Comparison of ENCODE assay signal across 10 mouse cellular contexts in the genomic region with DNA sequence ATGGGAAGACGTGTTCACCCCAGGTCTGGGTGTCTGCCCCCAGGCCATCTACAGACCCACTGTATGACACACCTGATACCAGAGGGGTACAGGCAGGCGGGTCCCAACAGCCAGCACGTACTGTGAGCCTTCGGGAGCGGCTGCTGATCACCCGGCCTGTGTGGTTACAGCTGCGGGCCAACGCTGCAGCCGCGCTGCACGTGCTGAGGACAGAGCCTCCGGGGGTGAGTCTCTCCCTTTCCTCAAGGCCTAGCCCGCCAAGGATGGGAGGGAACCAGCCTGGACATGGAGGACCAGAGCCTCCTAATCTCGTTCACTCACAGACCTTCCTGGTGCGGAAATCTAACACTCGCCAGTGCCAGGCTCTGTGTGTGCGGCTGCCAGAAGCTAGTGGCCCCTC. TPM values are rescaled to one million over a fixed set of nuclear protein-coding genes. Genes with fewer than 3 reads are reported as not detected.
DNase-seq lines count a peak whose midpoint lies in the region; ATAC-seq lines count a peak whose summit lies in the region.
"Had no signal": no experiment of that assay in that cellular context is flagged by ENCODE, and none has a peak within 500 bp of the region (broad histone marks: within the 10 kb centered on the region; RNA-seq: fewer than 3 reads in every experiment).

No protein-coding gene starts in this region.

- peak overlapping the region; percentile 23; the same call in 1 of the 2 replicates for H3K9ac ChIP-seq in forebrain, embryonic 13.5 days
- peak overlapping the region; percentile 64 for H3K9ac ChIP-seq in stomach, embryonic 16.5 days (ENCODE audit: low read length)

- peaks cover 48% of the 10 kb centered on the region for H3K27me3 ChIP-seq in forebrain, embryonic 13.5 days
- H3K27me3 ChIP-seq in stomach, embryonic 16.5 days (ENCODE audit: control insufficient read depth, insufficient read depth, low read length), result peaks cover 10% of the 10 kb centered on the region
- H3K27me3 ChIP-seq: CH12.LX had no signal

- no peaks in the 10 kb centered on the region for H3K9me3 ChIP-seq in forebrain, embryonic 13.5 days (replicated peaks)
- H3K9me3 ChIP-seq in stomach, embryonic 16.5 days (replicated peaks; ENCODE audit: control insufficient read depth, low read length), result no peaks in the 10 kb centered on the region

- H3K27ac ChIP-seq in forebrain, embryonic 13.5 days, result peak overlapping the region; percentile 26; the same call in 1 of the 2 replicates
- H3K27ac ChIP-seq in stomach, embryonic 16.5 days (ENCODE audit: low read length), result peak overlapping the region; percentile 51

- peak overlapping the region; percentile 17; the same call in 1 of the 2 replicates for H3K4me2 ChIP-seq in forebrain, embryonic 13.5 days
- peak overlapping the region; percentile 58 for H3K4me2 ChIP-seq in stomach, embryonic 16.5 days (ENCODE audit: low read depth, low read length)

- no peak overlapping the region for H3K4me3 ChIP-seq in forebrain, embryonic 13.5 days
- H3K4me3 ChIP-seq in stomach, embryonic 16.5 days (replicated peaks; ENCODE audit: low read length), result peak overlapping the region; percentile 45
- H3K4me3 ChIP-seq: erythroblast, embryonic 14.5 days had no signal

- H3K36me3 ChIP-seq in forebrain, embryonic 13.5 days (ENCODE audit: poor library complexity, severe bottlenecking), result peaks cover 39% of the 10 kb centered on the region
- H3K36me3 ChIP-seq in stomach, embryonic 16.5 days (ENCODE audit: control insufficient read depth, insufficient read depth, low read length), result 0 out of 2 replicates have a peak, but pooled peaks cover 3% of the 10 kb centered on the region

- WGBS in forebrain, embryonic 13.5 days, result 4% methylated on average over 17 of the region's 17 CpGs
- 12% methylated on average over 17 of the region's 17 CpGs for WGBS in stomach, embryonic 16.5 days

- H3K4me1 ChIP-seq in forebrain, embryonic 13.5 days, result peaks cover 11% of the 10 kb centered on the region
- peaks cover 19% of the 10 kb centered on the region for H3K4me1 ChIP-seq in stomach, embryonic 16.5 days (ENCODE audit: control insufficient read depth, insufficient read depth, low read length)

- peak; percentile 55 for DNase-seq in cerebellum, adult 9-11 months
- DNase-seq in cerebellum, adult 11-12 months, result no peak
- DNase-seq in 3T3-L1 (ENCODE audit: low read depth, low spot score) (peak; percentile 64), liver (peak; percentile 17)
- no peak for DNase-seq in thymus, postnatal 14 days
- DNase-seq in layer of hippocampus, postnatal 36 days, result no peak

- ATAC-seq in forebrain, embryonic 13.5 days, result no peak; the same call in 1 of the 2 replicates
- peak; percentile 52; the same call in 1 of the 2 replicates for ATAC-seq in stomach, embryonic 16.5 days (ENCODE audit: insufficient read depth, low FRiP score)

RNA-seq across cellular contexts. Expression of a gene that starts 0.8 kb away (rescaled TPM):
- 0.62 and 0.78 TPM in 2 replicates for polyA plus RNA-seq in forebrain, embryonic 13.5 days (2015; fragmentation: Nextera tagmentation; extraction: Ambion mirVana)
- 4.5 and 4.9 TPM in 2 replicates for polyA plus RNA-seq in stomach, embryonic 16.5 days (2015; fragmentation: Nextera tagmentation; extraction: Ambion mirVana)
- 100 to 1,000 TPM; 111 to 113 TPM for total RNA-seq in layer of hippocampus, postnatal 36 days (2021)

RNA-seq across cellular contexts. Expression of a gene that starts 9.9 kb away (rescaled TPM):
- polyA plus RNA-seq in forebrain, embryonic 13.5 days (2015; fragmentation: Nextera tagmentation; extraction: Ambion mirVana), result 56.0 and 63.2 TPM in 2 replicates
- polyA plus RNA-seq in stomach, embryonic 16.5 days (2015; fragmentation: Nextera tagmentation; extraction: Ambion mirVana), result 39.8 and 43.9 TPM in 2 replicates
- total RNA-seq in layer of hippocampus, postnatal 36 days (2021), result 10 to 100 TPM; 20.2 to 20.8 TPM

RNA-seq across cellular contexts. Expression of a gene that starts 12.3 kb away (rescaled TPM):
- polyA plus RNA-seq in forebrain, embryonic 13.5 days (2015; fragmentation: Nextera tagmentation; extraction: Ambion mirVana), result 3.2 and 3.4 TPM in 2 replicates
- 0.99 and 1.3 TPM in 2 replicates for polyA plus RNA-seq in stomach, embryonic 16.5 days (2015; fragmentation: Nextera tagmentation; extraction: Ambion mirVana)
- 1 to 10 TPM; 4.5 to 5.0 TPM for total RNA-seq in layer of hippocampus, postnatal 36 days (2021)

RNA-seq across cellular contexts. Expression of a gene that starts 12.4 kb away (rescaled TPM):
- polyA plus RNA-seq in forebrain, embryonic 13.5 days (2015; fragmentation: Nextera tagmentation; extraction: Ambion mirVana), result 39.4 and 40.3 TPM in 2 replicates
- 41.8 and 44.1 TPM in 2 replicates for polyA plus RNA-seq in stomach, embryonic 16.5 days (2015; fragmentation: Nextera tagmentation; extraction: Ambion mirVana)
- 100 to 1,000 TPM; 110 to 126 TPM for total RNA-seq in layer of hippocampus, postnatal 36 days (2021)

RNA-seq across cellular contexts. Expression of a gene that starts 16.8 kb away (rescaled TPM):
- 7.0 and 7.3 TPM in 2 replicates for polyA plus RNA-seq in forebrain, embryonic 13.5 days (2015; fragmentation: Nextera tagmentation; extraction: Ambion mirVana)
- polyA plus RNA-seq in stomach, embryonic 16.5 days (2015; fragmentation: Nextera tagmentation; extraction: Ambion mirVana), result 69.8 and 76.9 TPM in 2 replicates
- 1 to 10 TPM; 2.4 to 3.9 TPM for total RNA-seq in layer of hippocampus, postnatal 36 days (2021)
- total RNA-seq: CH12.LX had no signal

Comparison
In these comparisons a context has a peak if more than half of its experiments do, and no peak if none do; other contexts are left out.
1. DNase-seq: peak in cerebellum, adult 9-11 months (single experiment), 3T3-L1 (single experiment) and liver (single experiment); none in cerebellum, adult 11-12 months (single experiment), thymus, postnatal 14 days (single experiment) and layer of hippocampus, postnatal 36 days (0 of 2).